Mouse (Mus musculus): ENCODE results near the gene Chat.

DNA sequence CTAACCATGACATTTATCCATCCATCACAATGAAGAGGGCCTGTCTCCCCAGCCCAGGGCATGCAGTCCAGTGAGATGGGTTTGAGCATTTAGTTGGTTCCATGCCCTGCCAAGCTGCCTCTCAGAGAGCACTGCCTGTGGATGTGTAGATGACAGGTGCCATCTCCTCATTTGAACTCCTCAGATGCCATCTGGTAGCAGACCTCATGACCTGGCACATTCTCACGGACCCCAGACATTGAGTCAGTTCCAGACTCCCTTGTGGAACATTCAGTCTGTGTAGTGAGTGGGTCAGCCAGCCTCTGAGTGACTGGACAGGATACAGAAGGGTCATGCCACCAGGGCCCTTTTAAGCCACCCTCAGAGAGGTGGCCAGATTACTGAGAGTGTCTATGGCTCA lies 11.8 kb upstream of the Chat start:
- TF ChIP-seq CTCF (IDR thresholded peaks at IDR 0.05; ENCODE audit: low read depth, low read length) (no peak), POLR2A (IDR thresholded peaks at IDR 0.05; ENCODE audit: borderline replicate concordance, low read depth, low read length) (no peak)

Data from bone marrow macrophage, adult 2 months (primary cell).